8 mouse cellular contexts compared by ENCODE assay signal in the genomic region with DNA sequence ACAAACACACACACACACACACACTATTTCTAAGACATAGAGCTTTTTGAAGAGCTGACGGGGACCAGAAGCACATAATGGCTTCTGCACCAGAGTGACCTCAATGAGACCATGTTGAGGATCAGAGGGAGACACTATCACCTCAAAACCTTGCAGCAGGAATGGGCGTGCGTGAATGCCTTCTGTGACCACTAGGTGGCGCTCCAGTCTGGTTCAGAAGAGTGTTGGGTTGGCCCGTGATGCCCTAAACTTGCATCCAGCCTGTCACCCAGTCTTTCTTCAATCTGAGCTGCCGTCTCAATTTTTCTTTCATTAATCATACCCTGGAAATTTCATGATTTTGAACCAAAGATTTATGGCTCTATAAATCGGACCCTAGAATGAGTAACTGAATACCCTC.
DNase-seq lines count a peak whose midpoint lies in the region; ATAC-seq and TF ChIP-seq lines count a peak whose summit lies in the region.

No protein-coding gene starts in this region.

- H3K9me3 ChIP-seq in heart, embryonic 11.5 days (replicated peaks; ENCODE audit: control insufficient read depth, low read length) = no peaks in the 10 kb centered on the region
- H3K9me3 ChIP-seq in intestine, embryonic 15.5 days = no peaks in the 10 kb centered on the region
- H3K9me3 ChIP-seq in stomach, embryonic 14.5 days (ENCODE audit: control insufficient read depth, low read depth, low read length) = no peaks in the 10 kb centered on the region

- H3K4me3 ChIP-seq in heart, adult 2 months = no peak overlapping the region
- H3K4me3 ChIP-seq in heart, embryonic 11.5 days (ENCODE audit: low read depth, low read length) = no peak overlapping the region
- H3K4me3 ChIP-seq in intestine, embryonic 15.5 days (replicated peaks) = no peak overlapping the region
- no peak overlapping the region for H3K4me3 ChIP-seq in stomach, embryonic 14.5 days (ENCODE audit: low read depth, low read length)

- no peak overlapping the region for H3K27ac ChIP-seq in heart, adult 2 months
- H3K27ac ChIP-seq in heart, embryonic 11.5 days (ENCODE audit: low read depth, low read length) = no peak overlapping the region
- no peak overlapping the region for H3K27ac ChIP-seq in intestine, embryonic 15.5 days
- H3K27ac ChIP-seq in stomach, embryonic 14.5 days (ENCODE audit: low read length) = no peak overlapping the region

- H3K4me1 ChIP-seq in heart, adult 2 months (ENCODE audit: control insufficient read depth, insufficient read depth, low read length) = no peaks in the 10 kb centered on the region
- peaks cover 32% of the 10 kb centered on the region for H3K4me1 ChIP-seq in heart, embryonic 11.5 days (ENCODE audit: control insufficient read depth, insufficient read depth, low read length)
- 0 out of 2 replicates have a peak, but pooled peaks cover 8% of the 10 kb centered on the region for H3K4me1 ChIP-seq in intestine, embryonic 15.5 days (replicated peaks)
- 0 out of 2 replicates have a peak, but pooled peaks cover 4% of the 10 kb centered on the region for H3K4me1 ChIP-seq in stomach, embryonic 14.5 days (ENCODE audit: control insufficient read depth, insufficient read depth, low read length)

- peak; percentile 97 for TF ChIP-seq CTCF in heart, adult 2 months (IDR thresholded peaks at IDR 0.05)

- H3K27me3 ChIP-seq in heart, adult 2 months (ENCODE audit: control insufficient read depth, insufficient read depth, low read length) = no peaks in the 10 kb centered on the region
- no peaks in the 10 kb centered on the region for H3K27me3 ChIP-seq in heart, embryonic 11.5 days (ENCODE audit: control insufficient read depth, insufficient read depth, low read length)
- H3K27me3 ChIP-seq in intestine, embryonic 15.5 days (replicated peaks) = no peaks in the 10 kb centered on the region
- no peaks in the 10 kb centered on the region for H3K27me3 ChIP-seq in stomach, embryonic 14.5 days (ENCODE audit: control insufficient read depth, insufficient read depth, low read length)

- H3K36me3 ChIP-seq in heart, adult 2 months (ENCODE audit: control insufficient read depth, insufficient read depth, low read length) = no peaks in the 10 kb centered on the region
- peaks cover 4% of the 10 kb centered on the region for H3K36me3 ChIP-seq in heart, embryonic 11.5 days (ENCODE audit: control insufficient read depth, insufficient read depth, low read length)
- peaks cover 6% of the 10 kb centered on the region; the same call in 1 of the 2 replicates for H3K36me3 ChIP-seq in intestine, embryonic 15.5 days
- peaks cover 12% of the 10 kb centered on the region; the same call in 1 of the 2 replicates for H3K36me3 ChIP-seq in stomach, embryonic 14.5 days (ENCODE audit: control insufficient read depth, insufficient read depth, low read length)

- H3K79me2 ChIP-seq in heart, adult 2 months (replicated peaks; ENCODE audit: control insufficient read depth, insufficient read depth, low read length) = no peaks in the 10 kb centered on the region; the same call in 1 of the 2 replicates

- no peak for ATAC-seq in heart, embryonic 11.5 days (replicated peaks; ENCODE audit: insufficient number of reproducible peaks, low FRiP score, low TSS enrichment)
- peak; percentile 46 for ATAC-seq in intestine, embryonic 15.5 days
- 0 out of 2 replicates have a peak, but pooled peaks have one; percentile 30 for ATAC-seq in stomach, embryonic 14.5 days (ENCODE audit: insufficient number of reproducible peaks, insufficient read depth, low FRiP score, low read depth)

- no peak overlapping the region for H3K9ac ChIP-seq in heart, adult 2 months (ENCODE audit: low read depth, low read length)
- H3K9ac ChIP-seq in heart, embryonic 11.5 days (ENCODE audit: low read depth, low read length) = no peak overlapping the region
- H3K9ac ChIP-seq in intestine, embryonic 15.5 days = no peak overlapping the region
- no peak overlapping the region for H3K9ac ChIP-seq in stomach, embryonic 14.5 days (replicated peaks; ENCODE audit: low read depth, low read length)

- TF ChIP-seq EP300 in heart, adult 2 months (IDR thresholded peaks at IDR 0.05; ENCODE audit: insufficient read depth, low read depth, low read length) = peak; percentile 96

- no peak for TF ChIP-seq POLR2A in heart, adult 2 months (IDR thresholded peaks at IDR 0.05; ENCODE audit: insufficient read depth, low read depth, low read length)

- DNase-seq in heart, adult 2 months = peak; percentile 72 to 83
- DNase-seq in cerebellum, postnatal 36 days = peak; percentile 90 to 97
- peak; percentile 83 to 89 for DNase-seq in frontal cortex, postnatal 36 days (ENCODE audit: low spot score in 2 of 2)
- DNase-seq in left cerebral cortex, postnatal 36 days (ENCODE audit: low spot score in 2 of 2) = peak; percentile 72 to 84
- DNase-seq in natural killer cell, adult 2 months (ENCODE audit: low spot score in 2 of 2) = peak; percentile 64 to 68

- intact Hi-C loops in heart, adult 2 months (cut with DNase I) = loop anchor here (1.0 to 10.0 kb wide), 4 partner anchors 59 to 335 kb away; a partner anchor contains a TSS
- intact Hi-C loops in left cerebral cortex, postnatal 36 days (cut with DNase I) = loop anchor here (2.0 to 5.0 kb wide), 3 partner anchors 62 to 175 kb away; no protein-coding TSS in a partner anchor

- H3K4me2 ChIP-seq in heart, embryonic 11.5 days = no peak overlapping the region
- no peak overlapping the region for H3K4me2 ChIP-seq in intestine, embryonic 15.5 days (replicated peaks)
- H3K4me2 ChIP-seq in stomach, embryonic 14.5 days (replicated peaks; ENCODE audit: low read depth, low read length) = no peak overlapping the region

- 15% methylated on average over 7 of the region's 7 CpGs for WGBS in heart, adult 2 months
- WGBS in heart, embryonic 11.5 days (ENCODE audit: insufficient replicate concordance) = 9% methylated on average over 7 of the region's 7 CpGs
- 9% methylated on average over 7 of the region's 7 CpGs for WGBS in intestine, embryonic 15.5 days
- WGBS in stomach, embryonic 14.5 days = 7% methylated on average over 7 of the region's 7 CpGs
